Mouse (Mus musculus): ENCODE results near the gene Stum.
A peak's percentile ranks its signal among the peaks of the same experiment; 100 is the strongest.

DNA sequence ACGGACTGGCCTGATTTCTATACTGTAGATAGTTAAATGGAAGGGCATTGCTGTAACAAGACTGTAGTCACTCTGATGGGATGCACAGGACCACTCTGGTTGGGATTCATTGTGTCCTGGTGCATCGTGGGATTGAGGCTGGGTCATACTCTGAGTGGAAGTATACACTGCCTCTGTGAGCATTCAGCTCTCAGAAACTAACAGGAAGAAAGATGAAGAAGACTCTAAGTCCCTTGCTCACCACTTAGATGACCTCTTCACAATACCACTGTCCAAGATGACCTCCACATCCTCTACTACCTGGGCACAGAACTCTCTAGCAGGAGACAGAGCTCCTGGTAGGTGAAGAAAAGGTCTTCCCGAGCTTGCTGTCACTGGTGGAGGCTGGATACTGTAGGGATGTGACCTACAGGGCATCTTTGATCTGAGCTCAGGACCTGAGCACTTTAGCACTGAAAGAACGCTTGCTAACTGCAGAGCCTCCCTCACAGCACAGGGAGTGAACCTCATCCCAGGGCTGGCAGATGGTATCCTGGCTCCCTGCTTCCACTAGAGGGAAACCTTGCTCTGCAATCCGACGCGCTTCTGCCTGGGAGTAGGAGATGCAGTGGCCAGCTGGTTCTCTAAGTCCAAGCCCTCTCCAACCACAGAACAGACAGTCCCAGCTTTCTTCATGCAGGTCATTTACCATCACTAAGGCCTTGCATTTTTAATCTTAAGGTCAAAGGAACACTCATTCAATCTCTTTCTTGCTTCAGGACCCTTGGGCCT is 49.3 kb downstream of the Stum start:
- TF ChIP-seq CTCF (IDR thresholded peaks at IDR 0.05) (peak; percentile 97), EP300 (IDR thresholded peaks at IDR 0.05) (no peak)
